Mouse (Mus musculus) spleen, adult 2 months (tissue): ENCODE measurements around the gene Ism1. TPM values are rescaled to one million over a fixed set of nuclear protein-coding genes. Genes with fewer than 3 reads are reported as not detected.

Experiments used
- DNase-seq, 2 experiments: peaks; one replicate each; pipeline versions ENCODE4 v3.0.0 to v3.0.0-alpha.2; 2012 to 2021; ENCODE audit warnings: low spot score in 2 of 2, low read depth in 1 of 2
- H3K27ac ChIP-seq: fragments of 200-500 bp; 2 replicates; pipeline ENCODE4 v1.5.1; 2012; ENCODE audit warnings: low read length, inconsistent platforms; ENCODE audit not compliant: insufficient read depth
- H3K27me3 ChIP-seq: fragments of 200-500 bp; 2 replicates; pipeline ENCODE4 v1.6.1; 2012; ENCODE audit warnings: mild to moderate bottlenecking, moderate library complexity, low read length, inconsistent platforms; ENCODE audit not compliant: control insufficient read depth, insufficient read depth
- H3K36me3 ChIP-seq: fragments of 200-500 bp; 2 replicates; pipeline ENCODE4 v1.6.1; 2012; ENCODE audit warnings: mild to moderate bottlenecking, low read length, inconsistent platforms; ENCODE audit not compliant: control insufficient read depth, insufficient read depth
- H3K4me1 ChIP-seq: fragments of 200-500 bp; 2 replicates; pipeline ENCODE4 v1.6.1; 2011; ENCODE audit warnings: inconsistent platforms; ENCODE audit not compliant: control insufficient read depth, insufficient read depth, insufficient read length
- H3K4me3 ChIP-seq: fragments of 200-500 bp; 2 replicates; pipeline ENCODE4 v1.5.1; 2011; ENCODE audit warnings: mild to moderate bottlenecking, inconsistent platforms; ENCODE audit not compliant: insufficient read depth, insufficient read length; ENCODE audit errors: extremely low read depth
- CTCF ChIP-seq: fragments of 200-500 bp; IDR thresholded peaks from 2 replicates; pipeline ENCODE4 v1.5.1; 2011; ENCODE audit warnings: mild to moderate bottlenecking, inconsistent platforms; ENCODE audit not compliant: insufficient read depth, insufficient read length, insufficient replicate concordance; ENCODE audit errors: extremely low read depth
- POLR2A ChIP-seq: fragments of 200-500 bp; IDR thresholded peaks from 2 replicates; pipeline ENCODE4 v1.6.1; 2011; ENCODE audit warnings: low read depth, low read length, inconsistent platforms
- WGBS: fragments of 180-500 bp; shearing (Covaris S2); methylation state at CpG from one replicate; pipeline ENCODE4 v1.1.7; 2018; 5-methylcytosine and 5-hydroxymethylcytosine counted together
- polyA plus RNA-seq: library from polyadenylated mRNA; depleted of rRNA; stranded (reverse); fragments of >200 nt; gene quantifications from 2 replicates; pipeline ENCODE4 v1.2.3, GENCODE M21; 2012

The Ism1 gene
- polyA plus RNA-seq, 1 experiment = 0.28 TPM

- 89% methylated on average over 1 of the region's 1 CpGs for WGBS
These were observed 11.5 kb downstream of the Ism1 start for GRCm38 (mm10) chr2:139689442-139690003.

GRCm38 (mm10) chr2:139693521-139693920 is 15.5 kb downstream of the Ism1 start:
- H3K27ac ChIP-seq = no peak overlapping the region
- 89% methylated on average over 3 of the region's 3 CpGs for WGBS

More at GRCm38 (mm10) chr2:139689442-139690003, 11.5 kb downstream of the Ism1 start:
- H3K27me3 ChIP-seq = no peaks in the 10 kb centered on the region
- no peak overlapping the region for H3K4me3 ChIP-seq
- H3K4me1 ChIP-seq = no peaks in the 10 kb centered on the region
- TF ChIP-seq POLR2A (no peak), CTCF (no peak)
- no peak overlapping the region for H3K27ac ChIP-seq
- DNase-seq = no peak
- H3K36me3 ChIP-seq = no peaks in the 10 kb centered on the region

GRCm38 (mm10) chr2:139694638-139695037 is 16.7 kb downstream of the Ism1 start:
- Histone ChIP-seq H3K4me3 (no peak overlapping the region), H3K27ac (no peak overlapping the region), H3K4me1 (no peaks in the 10 kb centered on the region), H3K36me3 (no peaks in the 10 kb centered on the region), H3K27me3 (no peaks in the 10 kb centered on the region)
- TF ChIP-seq CTCF (no peak), POLR2A (no peak)
- 82% methylated on average over 5 of the region's 5 CpGs for WGBS
- no peak for DNase-seq

More at GRCm38 (mm10) chr2:139693521-139693920, 15.5 kb downstream of the Ism1 start:
- Histone ChIP-seq H3K36me3 (no peaks in the 10 kb centered on the region), H3K27me3 (no peaks in the 10 kb centered on the region), H3K4me1 (no peaks in the 10 kb centered on the region), H3K4me3 (no peak overlapping the region)
- DNase-seq = no peak
- no peak for TF ChIP-seq CTCF

GRCm38 (mm10) chr2:139696578-139696977 is 18.6 kb downstream of the Ism1 start:
- H3K4me1 ChIP-seq = no peaks in the 10 kb centered on the region
- H3K27me3 ChIP-seq = no peaks in the 10 kb centered on the region
- no peak overlapping the region for H3K27ac ChIP-seq
- DNase-seq = no peak
- no peak overlapping the region for H3K4me3 ChIP-seq
- H3K36me3 ChIP-seq = no peaks in the 10 kb centered on the region
- TF ChIP-seq POLR2A (no peak), CTCF (no peak)
- 68% methylated on average over 2 of the region's 2 CpGs for WGBS

GRCm38 (mm10) chr2:139700609-139701008 is 22.6 kb downstream of the Ism1 start:
- 96% methylated on average over 1 of the region's 1 CpGs for WGBS
- H3K4me1 ChIP-seq = no peaks in the 10 kb centered on the region
- no peak for TF ChIP-seq CTCF
- no peak for TF ChIP-seq POLR2A
- no peak overlapping the region for H3K4me3 ChIP-seq
- H3K27me3 ChIP-seq = no peaks in the 10 kb centered on the region
- H3K36me3 ChIP-seq = no peaks in the 10 kb centered on the region
- H3K27ac ChIP-seq = no peak overlapping the region
- DNase-seq = no peak

GRCm38 (mm10) chr2:139704951-139705350 is 27.0 kb downstream of the Ism1 start:
- Histone ChIP-seq H3K4me1 (no peaks in the 10 kb centered on the region), H3K27me3 (no peaks in the 10 kb centered on the region), H3K36me3 (no peaks in the 10 kb centered on the region), H3K27ac (no peak overlapping the region), H3K4me3 (no peak overlapping the region)
- WGBS = 5% methylated on average over 3 of the region's 3 CpGs
- TF ChIP-seq POLR2A (no peak), CTCF (no peak)
- DNase-seq = no peak

GRCm38 (mm10) chr2:139708194-139708899 is 30.4 kb downstream of the Ism1 start:
- 84% methylated on average over 6 of the region's 6 CpGs for WGBS

More at GRCm38 (mm10) chr2:139708194-139708899, 30.4 kb downstream of the Ism1 start:
- H3K4me3 ChIP-seq = no peak overlapping the region
- no peaks in the 10 kb centered on the region for H3K36me3 ChIP-seq
- H3K27me3 ChIP-seq = no peaks in the 10 kb centered on the region
- DNase-seq = no peak
- no peaks in the 10 kb centered on the region for H3K4me1 ChIP-seq
- TF ChIP-seq CTCF (no peak), POLR2A (no peak)
- H3K27ac ChIP-seq = no peak overlapping the region
